Mouse (Mus musculus) cerebellum, adult 9-10 months (tissue): ENCODE data around the gene Ercc8.

Experiments
- DNase-seq: peaks from one replicate; pipeline ENCODE4 v3.0.0; 2022

Ercc8 gene

DNA sequence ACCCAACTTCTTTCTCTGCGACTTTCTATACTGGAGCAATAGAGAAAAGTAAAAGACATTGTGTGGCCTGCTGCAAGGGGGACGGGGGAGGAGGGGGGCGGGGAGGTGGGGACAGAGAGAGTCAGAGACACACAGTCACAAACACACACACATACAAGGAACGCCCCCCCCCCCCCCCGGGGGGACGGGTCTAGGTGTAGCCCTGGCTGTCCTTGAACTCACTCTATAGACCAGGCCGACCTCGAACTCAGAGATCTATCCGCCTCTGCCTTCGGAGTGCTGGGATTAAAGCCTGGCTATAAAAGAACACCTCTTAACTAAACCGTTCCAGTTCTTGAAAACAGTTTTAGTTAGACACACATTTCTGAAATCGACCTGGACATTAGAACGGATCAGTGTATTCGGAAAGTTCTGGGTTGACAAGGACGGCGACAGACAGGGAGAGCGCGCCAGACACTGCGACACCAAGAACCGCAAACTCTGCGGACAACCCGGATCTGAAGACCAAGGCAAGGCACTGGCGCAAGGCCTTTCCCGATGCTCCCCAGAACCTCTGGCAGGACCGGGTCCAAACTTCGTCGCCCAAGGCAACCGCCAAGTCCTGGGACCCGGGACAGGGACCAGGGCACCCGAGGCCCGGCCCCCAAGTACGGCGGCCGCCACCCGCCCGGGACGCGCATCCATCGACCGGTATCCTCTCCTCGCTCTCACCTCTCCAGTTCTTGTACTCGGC lies 633 bp upstream of the Ercc8 start:
- DNase-seq, result no peak

DNA sequence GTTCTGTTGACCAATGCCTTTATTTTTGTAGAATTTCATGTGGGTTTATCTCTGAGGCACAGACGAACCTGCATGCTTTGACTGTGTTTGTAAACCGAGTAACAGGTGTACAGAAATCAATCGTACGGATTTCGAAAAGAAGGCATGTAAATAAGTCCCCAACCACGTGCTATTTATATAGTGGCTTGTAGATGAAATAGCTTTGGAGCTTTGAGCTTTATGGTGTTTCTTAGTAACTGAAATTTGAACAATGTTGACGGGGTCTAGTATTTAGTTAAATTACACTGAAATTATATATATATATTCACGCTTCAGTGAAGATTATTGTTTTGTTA lies 677 bp downstream of the Ercc8 start:
- DNase-seq, result no peak

DNA sequence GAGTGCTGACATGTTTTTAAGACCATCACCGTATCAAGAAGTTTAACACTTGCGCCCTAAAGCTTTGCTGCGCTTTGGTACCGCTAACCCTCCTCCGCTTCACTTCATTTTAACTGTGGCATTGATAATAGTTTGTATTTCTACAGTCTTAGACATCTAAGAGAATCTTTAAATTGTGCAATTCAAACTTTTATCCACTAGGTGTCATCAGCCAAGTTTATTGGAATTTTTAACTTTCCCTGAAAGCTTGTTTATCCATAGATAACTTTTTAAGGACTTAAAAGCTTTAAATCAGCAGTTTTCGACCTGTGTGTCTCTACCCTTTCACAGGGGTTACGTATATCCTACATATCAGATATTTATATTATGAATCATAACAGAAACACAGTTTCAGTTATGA lies 1.4 kb downstream of the Ercc8 start:
- DNase-seq, result peak; percentile 58

DNA sequence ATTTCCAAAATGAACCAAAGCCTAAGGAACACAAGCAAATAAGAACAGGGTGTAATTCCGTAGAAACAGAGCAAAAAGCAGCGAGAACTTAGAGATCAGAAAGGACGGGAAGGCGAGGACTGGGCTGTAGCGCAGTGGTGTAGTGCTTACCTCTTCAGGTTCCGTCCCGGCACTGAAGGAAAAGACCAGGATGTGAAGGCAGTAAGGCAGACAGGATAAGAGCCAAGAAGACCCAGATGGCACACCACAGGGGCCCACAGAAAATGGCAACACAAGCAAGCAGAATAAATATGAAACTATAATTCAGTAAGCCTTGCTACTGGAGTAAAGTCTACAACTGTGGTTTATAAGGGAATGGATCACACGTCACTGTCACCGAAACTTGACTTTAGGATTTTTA lies 5.4 kb downstream of the Ercc8 start:
- peak; percentile 97 for DNase-seq

DNA sequence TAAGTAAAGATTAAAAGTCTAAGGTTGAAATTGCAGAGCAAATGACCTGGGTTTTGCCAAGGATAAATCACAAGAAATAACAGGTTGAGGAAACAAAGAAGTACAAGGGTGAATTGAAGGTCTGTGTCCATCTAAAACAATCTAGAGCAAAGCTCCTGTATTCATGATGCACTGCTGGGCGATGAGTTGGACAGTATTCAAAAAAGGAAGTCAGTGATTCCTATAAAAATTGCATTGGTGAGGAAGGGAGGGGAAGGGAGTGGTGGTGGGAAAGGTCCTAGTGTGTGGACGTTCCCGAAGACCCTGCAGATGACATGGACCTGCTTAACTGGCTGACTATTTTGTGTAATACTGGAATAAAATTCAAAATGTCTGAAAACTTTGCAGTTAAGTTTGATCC lies 6.1 kb downstream of the Ercc8 start:
- DNase-seq, result peak; percentile 75

DNA sequence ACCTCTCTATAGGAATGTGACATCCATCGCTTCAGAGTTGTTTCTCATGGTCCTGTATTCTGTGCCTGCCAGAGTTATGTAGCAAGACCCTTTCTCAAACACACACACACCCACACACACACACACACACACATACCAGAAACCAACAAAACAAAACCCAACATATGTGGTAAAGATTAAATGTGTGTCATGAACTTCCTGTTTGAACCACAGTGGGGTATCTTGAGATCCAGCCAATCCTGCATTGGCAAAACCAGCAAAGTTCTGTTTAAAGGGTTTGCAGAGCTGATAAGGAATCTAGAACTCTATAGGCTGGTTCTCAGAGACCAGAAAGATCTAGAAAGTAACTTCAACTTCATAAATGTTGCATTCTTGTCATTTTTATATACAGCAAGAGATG lies 11.5 kb downstream of the Ercc8 start:
- DNase-seq, result no peak

DNA sequence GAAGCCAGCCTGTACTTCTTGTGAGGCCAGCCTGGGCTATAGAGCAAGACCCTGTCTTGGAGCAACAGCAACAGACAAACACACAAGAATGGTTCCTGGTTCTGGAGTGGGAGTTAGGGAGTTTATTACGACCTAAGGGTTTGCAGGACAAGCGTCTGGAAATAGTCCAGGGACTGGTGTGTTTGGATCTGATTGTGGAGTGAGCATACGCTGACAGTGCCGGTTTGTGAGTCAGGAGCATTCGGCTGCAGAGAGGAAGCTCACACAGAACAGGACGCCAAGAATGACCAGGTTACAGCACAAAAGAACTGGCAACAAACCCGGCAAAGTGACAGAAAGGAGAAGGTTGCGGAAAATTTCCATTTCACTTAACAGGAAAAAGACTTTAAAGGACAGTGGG lies 12.0 kb downstream of the Ercc8 start:
- DNase-seq, result peak; percentile 87

DNA sequence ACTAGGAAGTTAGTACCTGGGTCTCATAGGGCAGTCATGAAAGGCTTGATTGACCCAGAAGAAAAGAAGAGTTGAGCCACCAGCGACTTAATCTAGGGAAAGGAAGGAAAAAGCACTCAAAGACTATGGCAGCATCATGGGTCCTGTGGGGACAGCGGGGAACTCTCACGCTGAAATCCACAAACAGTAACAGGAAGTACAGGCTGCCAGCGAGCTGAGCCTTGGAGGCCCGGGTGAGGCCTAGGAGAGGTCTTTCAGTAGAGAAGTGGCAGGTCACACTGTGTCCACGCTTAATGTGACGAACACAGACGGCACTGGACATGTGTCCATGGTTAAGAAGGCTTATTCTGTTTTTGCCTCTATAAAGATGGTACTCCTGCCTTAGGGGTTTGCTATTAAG lies 21.1 kb downstream of the Ercc8 start:
- no peak for DNase-seq

DNA sequence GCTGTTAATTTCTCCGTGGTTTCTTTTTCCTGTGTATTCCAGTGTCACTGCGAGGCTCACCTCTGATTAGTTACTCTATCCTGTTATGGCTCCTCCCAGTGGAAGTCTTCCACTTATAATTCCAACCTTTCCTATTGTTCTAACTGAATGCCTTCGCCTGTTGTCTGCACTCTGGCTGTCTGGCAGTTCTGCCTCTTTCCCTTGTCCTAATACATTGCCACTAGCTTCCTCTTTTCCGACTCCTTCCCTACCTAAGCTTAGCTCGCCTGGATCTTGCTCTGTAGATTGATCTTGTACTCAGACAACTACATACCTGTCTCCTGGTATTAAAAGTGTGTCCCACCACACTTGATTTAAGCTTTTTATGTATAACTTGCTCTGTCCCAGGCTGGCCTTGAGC lies 22.3 kb downstream of the Ercc8 start:
- DNase-seq, result no peak

DNA sequence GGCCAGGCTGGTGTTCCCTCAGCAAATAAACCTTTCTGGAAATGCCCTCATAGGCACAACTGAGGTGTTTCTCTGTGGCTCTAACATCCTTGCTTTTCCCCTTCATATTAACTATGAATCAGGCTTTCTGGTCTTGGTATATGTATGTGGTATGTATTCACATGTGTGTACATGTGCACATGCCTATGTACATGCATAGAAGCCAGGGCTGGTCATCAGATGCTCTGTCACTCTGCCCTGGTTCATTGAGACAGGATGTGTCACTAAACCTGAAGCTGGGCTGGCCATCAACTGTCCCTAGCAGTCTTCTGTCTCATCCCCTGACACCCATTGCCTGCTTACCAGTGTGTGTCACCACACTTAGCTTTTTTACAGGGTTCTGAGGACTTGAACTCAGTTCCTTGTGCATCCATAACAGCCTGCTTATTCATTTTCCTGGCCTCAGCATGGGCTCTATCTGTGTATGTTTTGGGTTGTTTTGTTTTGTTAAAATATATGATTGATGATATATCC lies 26.3 kb downstream of the Ercc8 start:
- DNase-seq, result no peak

DNA sequence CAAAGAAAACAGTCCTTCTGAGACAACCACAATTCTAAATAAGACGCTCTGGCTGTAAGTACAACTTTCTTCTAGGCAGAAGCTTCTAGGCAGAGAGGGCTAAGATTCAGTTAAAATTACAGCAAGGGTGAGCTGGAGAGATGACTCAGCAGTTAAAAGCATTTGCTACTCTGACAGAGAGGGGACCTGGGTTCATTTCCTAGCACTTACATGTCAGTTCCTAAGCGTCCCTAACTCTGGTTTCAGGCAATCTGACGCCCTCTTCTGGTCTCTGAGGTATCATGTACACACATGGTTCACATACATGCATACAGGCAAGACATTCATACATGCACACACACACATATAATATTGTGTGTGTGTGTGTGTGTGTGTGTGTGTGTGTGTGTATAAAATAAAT lies 27.0 kb downstream of the Ercc8 start:
- no peak for DNase-seq

DNA sequence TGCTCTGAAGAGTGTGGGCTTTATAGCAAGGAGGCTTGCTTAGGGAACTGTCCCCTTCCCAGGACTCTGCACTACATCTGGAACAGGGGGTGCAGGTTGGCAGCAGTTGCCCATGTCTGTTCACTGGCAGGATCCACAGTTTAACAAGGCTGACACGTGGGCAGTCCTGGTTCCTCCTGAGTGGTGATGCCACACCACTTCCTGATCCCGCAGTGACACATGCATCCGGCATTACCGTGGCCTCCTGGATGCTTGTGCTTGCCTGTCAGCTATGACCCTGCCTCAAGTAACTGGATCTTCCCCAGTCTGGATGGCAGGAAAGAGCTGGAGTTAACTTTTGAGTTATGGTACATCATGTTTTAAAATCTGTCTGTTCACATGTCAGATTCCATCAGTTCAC lies 29.5 kb downstream of the Ercc8 start:
- DNase-seq, result no peak

DNA sequence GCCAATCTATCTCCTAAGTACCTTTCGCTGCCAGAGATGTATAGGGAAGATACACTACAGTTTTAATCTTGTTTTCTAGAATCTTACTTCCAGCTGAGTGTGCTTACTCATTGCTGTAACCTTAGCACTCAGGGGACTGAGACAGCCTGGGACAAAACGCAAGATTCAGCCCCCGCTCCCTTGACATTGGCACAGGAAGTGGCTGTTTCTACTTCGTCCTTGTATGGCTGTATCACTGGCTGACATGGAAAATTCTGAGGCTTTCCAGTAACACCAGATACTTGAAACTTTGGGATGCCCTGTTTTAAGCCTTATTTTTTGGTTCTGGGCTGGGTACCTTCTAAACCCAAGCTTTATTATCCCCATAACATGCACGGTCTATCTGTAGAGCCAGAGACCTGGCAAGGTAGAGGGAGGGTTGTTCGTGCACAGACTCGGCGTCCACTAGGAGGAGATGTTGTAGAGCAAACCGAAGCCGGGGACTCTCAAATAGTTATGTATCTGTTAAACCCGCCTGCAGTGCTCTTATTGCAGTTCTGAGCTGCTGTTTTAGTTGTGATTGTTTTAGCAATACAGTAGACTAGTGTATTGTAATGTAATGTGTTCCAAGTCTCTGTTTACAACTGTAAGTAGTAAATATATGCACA lies 32.7 kb downstream of the Ercc8 start:
- DNase-seq, result no peak

DNA sequence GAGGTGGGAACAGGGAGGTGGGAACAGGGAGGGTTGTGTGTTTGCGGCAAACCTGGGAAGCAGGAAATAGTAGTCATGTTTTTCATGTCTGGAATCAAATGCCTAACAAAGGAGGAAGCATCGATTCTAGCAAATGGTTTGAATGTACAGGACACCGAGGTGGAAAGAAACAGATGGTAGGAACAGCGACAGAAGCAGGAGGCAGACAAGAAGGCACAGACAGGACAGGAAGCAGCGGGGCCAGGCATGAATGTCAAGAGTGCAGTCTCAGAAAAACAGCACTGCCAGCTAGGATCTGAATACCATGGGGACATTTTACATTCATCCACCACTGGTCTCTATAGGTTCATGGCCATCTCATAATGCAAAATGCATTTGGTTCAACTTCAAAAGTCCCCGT lies 36.9 kb downstream of the Ercc8 start:
- DNase-seq, result peak; percentile 30

DNA sequence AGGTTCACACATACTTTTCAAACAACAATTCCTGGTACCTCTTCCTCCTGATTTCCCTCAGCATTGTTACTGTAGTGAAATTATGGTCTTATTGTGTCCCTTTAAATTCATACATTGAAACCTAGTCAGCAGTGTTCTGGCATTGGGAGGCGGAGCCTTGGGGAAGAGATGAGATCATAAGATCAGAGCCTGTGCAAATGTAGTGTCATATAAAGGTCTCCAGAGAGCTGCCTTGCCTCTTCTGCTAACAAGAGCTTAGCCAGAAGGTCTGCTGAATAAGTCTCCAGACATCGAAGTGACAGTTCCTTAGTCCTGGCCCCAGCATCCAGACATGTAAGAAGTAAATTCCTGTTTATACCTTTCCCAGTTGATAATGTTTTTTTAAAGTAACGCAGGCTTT lies 46.3 kb downstream of the Ercc8 start:
- no peak for DNase-seq

DNA sequence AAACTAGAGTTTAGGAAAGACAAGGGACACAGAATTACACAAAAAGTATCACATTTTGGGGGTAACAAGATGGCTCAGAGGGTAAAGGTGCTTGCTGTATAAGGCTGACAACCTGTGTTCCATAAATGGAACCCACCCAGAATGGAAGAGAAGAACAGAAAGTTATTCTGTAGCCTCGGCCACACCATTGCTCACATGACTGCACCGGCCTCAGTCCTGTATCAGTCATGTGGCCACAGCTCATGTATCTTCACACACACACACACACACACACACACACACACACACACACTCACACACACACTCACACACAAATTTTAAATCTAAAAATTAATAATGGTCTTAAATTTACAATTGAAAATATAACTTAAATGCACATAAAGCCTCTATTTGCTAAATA lies 48.9 kb downstream of the Ercc8 start:
- no peak for DNase-seq

DNA sequence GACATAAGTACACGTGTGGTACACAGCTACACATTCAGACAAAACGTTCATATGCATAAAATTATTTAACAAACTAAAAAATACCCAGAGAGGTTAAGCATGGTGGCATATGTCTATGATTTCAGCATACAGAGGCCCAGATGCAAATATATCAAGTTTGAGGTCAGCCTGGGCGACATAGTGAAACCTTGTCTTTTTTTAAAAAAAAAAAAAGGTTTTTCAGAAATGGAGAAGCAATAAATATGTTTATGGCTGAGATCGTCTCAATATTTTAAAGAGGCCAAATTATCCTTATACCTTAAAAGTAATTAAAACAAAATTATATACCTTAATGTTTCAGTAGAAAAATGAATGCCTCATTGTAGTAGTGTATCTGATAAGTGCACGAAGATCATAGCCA lies 49.6 kb downstream of the Ercc8 start:
- no peak for DNase-seq

DNA sequence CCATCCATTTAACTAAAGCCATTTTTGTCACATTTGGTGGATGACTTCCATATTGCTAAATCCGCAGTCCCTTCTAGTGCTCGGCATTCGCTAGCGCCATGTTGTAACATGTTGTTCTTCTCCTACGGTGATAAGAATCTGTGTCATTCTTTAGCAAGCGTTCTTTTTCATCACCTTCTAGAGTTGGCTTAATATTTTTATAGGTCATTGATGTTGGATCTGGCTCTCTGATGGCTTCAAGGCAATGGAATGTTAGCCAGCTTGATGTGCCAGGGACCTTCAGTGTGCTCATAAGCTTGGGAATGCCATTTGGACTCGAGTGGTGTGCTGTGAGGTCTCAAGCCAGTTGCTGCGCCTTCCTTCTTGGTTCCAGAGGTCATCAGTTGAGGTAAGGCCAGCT lies 52.4 kb downstream of the Ercc8 start:
- DNase-seq, result no peak

DNA sequence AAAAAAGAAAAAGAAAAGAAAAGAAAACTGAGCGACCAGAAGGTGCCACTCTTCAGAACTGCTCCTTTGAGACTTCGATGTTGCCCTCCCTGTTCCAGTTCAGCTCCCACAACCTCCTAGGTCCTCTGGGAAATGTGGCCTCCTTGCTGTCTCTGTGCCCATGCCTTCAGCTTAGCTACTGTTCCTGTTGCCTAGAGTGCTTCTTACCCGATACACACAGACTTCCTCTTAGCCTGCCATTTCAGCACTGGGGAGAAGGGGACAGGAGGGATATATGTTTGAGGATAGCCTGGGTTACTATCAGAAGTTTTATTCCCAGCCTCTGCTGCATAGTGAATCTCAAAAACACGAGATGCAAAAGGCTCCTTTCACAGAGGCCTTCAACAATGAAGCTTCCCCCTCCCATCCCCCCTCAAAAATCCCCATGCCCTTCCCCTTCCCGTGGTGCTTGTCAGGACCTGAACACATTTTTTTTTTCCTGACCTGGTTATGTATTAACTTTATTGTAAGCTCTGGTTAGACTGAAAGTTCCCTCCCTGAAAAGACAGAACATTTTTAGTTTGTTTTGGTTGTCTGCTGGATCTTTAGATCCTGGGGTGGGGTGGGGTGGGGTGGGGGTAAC lies 54.0 kb downstream of the Ercc8 start:
- DNase-seq, result no peak

DNA sequence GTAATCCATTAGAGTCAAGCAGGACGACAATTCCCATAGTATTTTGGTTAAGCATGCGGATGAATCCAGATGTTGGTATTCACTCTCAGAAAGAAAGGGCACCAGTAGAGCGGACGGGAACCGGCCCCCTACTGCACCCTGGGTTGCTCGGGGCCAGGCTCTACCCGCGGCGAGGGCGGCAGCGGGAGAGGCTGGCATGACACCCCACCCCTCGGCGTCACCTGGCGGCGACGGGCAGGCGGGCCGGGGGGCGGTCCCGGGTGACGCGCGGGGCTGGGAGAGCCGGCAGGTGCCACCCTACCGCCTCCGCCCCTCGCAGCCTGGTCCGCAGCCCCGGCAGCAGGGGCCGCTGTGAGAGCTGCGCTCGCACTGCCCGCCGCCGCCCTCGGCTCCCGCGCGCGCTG lies 55.6 kb downstream of the Ercc8 start, which contains the start of gene Elovl7:
Gene Elovl7 (plus strand): TSS at position 324 of the 404 bp plus-strand sequence.
- DNase-seq, result peak; percentile 79

DNA sequence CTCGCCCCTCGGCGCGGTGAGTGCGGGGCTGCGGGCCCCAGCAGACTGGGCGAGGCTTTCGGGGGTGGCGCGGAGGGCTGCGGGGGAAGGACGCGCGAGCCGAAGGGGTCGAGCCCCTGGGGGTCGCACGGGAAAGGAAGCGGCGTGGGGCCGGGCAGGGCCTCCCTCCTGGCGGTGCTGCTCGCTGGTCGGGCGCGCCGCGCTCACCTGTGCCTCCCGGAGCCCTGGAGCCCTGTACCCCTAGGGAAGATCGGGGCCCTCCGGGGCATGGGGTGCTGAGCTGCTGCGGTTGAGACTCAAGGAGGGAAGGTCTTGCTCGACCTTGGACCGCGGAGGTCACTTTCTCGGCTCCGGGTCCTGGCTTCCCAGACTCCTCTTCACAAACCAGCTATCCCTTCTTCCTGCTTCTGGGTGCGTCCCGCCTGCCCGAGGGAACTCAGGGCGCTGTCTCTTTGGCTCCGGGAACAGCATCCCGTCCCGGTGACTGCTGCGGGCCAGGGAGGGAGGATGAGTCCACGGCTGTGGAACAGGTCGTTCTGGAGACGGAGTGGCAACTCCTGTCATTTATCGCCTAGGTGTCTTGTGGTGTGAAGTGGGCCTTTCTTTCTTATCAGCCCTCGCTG lies 56.1 kb downstream of the Ercc8 start:
- DNase-seq, result peak; percentile 55

DNA sequence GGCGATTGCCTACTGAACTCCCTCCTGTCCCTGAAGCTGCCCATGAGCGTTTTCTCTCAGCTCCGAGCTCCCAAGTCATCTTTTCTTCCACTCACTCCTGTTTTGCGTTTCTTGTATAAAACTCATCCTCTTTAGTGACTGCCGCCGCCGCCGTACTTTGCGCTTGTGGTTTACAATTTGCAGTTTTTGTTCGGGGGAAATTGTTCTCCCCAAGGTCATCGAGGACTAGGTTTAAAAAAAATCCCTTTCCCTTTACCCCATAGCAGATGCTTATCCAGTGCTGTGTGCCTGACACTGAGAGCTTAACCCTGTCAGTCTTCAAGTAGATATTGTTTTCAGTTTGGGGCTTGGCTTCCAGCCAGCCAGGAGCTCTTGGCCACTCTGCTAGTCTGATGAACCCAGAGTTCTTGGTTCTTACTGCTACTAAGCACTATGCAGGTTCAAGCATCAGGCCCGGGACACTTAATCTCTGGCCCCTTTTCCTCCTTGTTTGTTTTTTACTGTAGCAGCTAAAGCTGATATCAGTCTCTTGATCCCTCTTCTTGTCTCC lies 56.8 kb downstream of the Ercc8 start:
- DNase-seq, result peak; percentile 31

DNA sequence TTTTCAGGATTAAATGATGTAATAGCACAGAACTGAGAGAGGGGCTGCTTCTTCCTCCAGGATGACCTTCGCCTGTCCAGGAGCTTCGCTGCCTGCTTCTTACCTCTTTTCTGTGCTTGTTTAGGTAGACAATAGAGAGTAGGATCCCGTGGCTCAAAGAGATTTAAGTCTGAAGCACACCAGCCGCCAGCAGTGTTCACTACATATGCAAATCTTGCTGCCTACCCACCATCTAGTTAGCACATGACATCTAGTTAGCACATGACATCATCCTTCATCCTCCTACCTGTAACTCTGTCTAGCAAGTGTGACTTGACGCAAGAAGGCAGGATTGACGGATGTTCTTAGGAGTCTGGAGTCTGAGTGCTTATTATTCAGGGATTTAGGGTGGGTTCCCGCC lies 61.2 kb downstream of the Ercc8 start:
- no peak for DNase-seq

DNA sequence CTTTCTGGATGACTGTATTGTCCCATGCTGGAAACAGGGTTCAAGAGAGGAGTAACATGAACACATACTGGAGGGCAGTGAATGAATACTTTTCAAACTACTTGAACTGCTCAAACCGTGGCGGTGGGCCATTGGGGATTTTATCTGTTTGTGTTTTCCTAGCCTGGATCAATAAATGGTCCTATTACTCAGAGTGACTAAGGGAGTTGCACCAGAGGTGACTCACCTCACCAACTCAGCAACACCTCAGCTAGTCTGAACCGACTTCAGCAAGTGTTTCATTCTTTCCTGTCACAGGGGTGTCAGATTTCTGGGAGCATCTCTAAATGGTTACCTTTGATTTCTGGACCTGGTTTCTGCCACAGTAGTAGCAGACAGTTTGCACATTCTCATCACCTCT lies 70.7 kb downstream of the Ercc8 start:
- DNase-seq, result no peak
